Mouse (Mus musculus): Measurements from ENCODE around the gene Kifc5b. TPM values are rescaled to one million over a fixed set of nuclear protein-coding genes. Genes with fewer than 3 reads are reported as not detected.
A peak's percentile ranks its signal among the peaks of the same experiment; 100 is the strongest.

Kifc5b gene
- polyA plus RNA-seq, 1 experiment: 26.0 TPM

- Histone ChIP-seq H3K36me3 (ENCODE audit: control insufficient read depth, insufficient read depth, low read length) (no peaks in the 10 kb centered on the region), H3K4me1 (replicated peaks; ENCODE audit: control insufficient read depth, insufficient read depth, low read length) (peaks cover 30% of the 10 kb centered on the region), H3K27ac (ENCODE audit: control insufficient read depth, insufficient read depth, low read length) (no peak overlapping the region), H3K27me3 (ENCODE audit: control insufficient read depth, insufficient read depth, low read length) (peaks cover 4% of the 10 kb centered on the region; the same call in 1 of the 2 replicates), H3K4me3 (ENCODE audit: control insufficient read depth, insufficient read depth, low read length) (no peak overlapping the region)
- TF ChIP-seq POLR2A (IDR thresholded peaks at IDR 0.05; ENCODE audit: control insufficient read depth, extremely low read depth, insufficient read depth, low read length, poor library complexity) (no peak), CTCF (IDR thresholded peaks at IDR 0.05; ENCODE audit: borderline replicate concordance, control insufficient read depth, extremely low read depth, insufficient read depth, low read length, poor library complexity) (no peak)
- 68% methylated on average over 4 of the region's 4 CpGs for WGBS
- no peak for DNase-seq
Measured at GRCm38 (mm10) chr17:26941841-26942570, 25.1 kb downstream of the Kifc5b start.

DNA sequence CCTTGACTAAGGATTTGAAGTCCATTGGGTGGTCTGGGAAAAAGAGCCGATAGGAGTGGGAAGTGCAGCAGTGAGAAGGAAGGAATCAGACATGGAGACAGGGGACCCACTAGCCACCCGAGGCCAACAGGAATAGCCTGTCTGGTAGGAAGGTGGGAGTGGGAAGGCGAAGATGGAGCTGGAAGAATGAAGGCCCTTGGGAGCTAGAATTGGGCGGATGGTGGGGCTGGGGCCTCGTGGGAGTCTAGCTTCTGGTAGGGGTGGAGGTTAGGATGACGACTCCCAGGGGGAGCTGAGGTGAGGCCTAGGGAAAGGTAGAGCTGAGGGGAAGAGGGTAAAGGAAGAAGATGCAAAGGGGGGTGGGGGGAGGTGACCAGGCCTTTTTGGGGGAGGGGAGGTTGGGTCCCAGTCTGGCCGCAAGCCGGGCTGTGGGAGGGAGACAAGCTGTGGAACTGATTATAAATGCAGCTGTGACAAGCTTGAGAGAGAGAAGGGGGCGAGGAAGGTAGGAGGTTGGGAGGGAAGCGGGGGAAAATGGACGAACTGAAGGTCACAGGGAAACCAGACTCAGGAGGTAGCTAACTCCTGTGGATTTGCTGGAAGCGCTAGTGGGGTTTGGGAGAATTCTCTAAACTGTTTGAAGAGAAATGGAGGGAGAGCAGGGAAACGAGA is 29.1 kb downstream of the Kifc5b start:
- TF ChIP-seq POLR2A (IDR thresholded peaks at IDR 0.05; ENCODE audit: control insufficient read depth, extremely low read depth, insufficient read depth, low read length, poor library complexity) (no peak), CTCF (IDR thresholded peaks at IDR 0.05; ENCODE audit: borderline replicate concordance, control insufficient read depth, extremely low read depth, insufficient read depth, low read length, poor library complexity) (no peak)
- 65% methylated on average over 13 of the region's 13 CpGs for WGBS
- Histone ChIP-seq H3K27me3 (ENCODE audit: control insufficient read depth, insufficient read depth, low read length) (peaks cover 10% of the 10 kb centered on the region; the same call in 1 of the 2 replicates), H3K36me3 (ENCODE audit: control insufficient read depth, insufficient read depth, low read length) (no peaks in the 10 kb centered on the region), H3K4me3 (ENCODE audit: control insufficient read depth, insufficient read depth, low read length) (peak overlapping the region; percentile 28), H3K27ac (ENCODE audit: control insufficient read depth, insufficient read depth, low read length) (no peak overlapping the region), H3K4me1 (replicated peaks; ENCODE audit: control insufficient read depth, insufficient read depth, low read length) (peaks cover 19% of the 10 kb centered on the region)
- DNase-seq: no peak

GRCm38 (mm10) chr17:26946567-26946966 is 29.7 kb downstream of the Kifc5b start:
- Histone ChIP-seq H3K27ac (ENCODE audit: control insufficient read depth, insufficient read depth, low read length) (no peak overlapping the region), H3K4me1 (replicated peaks; ENCODE audit: control insufficient read depth, insufficient read depth, low read length) (peaks cover 20% of the 10 kb centered on the region), H3K36me3 (ENCODE audit: control insufficient read depth, insufficient read depth, low read length) (no peaks in the 10 kb centered on the region), H3K27me3 (ENCODE audit: control insufficient read depth, insufficient read depth, low read length) (peaks cover 10% of the 10 kb centered on the region; the same call in 1 of the 2 replicates), H3K4me3 (ENCODE audit: control insufficient read depth, insufficient read depth, low read length) (peak overlapping the region; percentile 28)
- 3% methylated on average over 37 of the region's 37 CpGs for WGBS
- no peak for DNase-seq
- TF ChIP-seq CTCF (IDR thresholded peaks at IDR 0.05; ENCODE audit: borderline replicate concordance, control insufficient read depth, extremely low read depth, insufficient read depth, low read length, poor library complexity) (no peak), POLR2A (IDR thresholded peaks at IDR 0.05; ENCODE audit: control insufficient read depth, extremely low read depth, insufficient read depth, low read length, poor library complexity) (no peak)

- TF ChIP-seq POLR2A (IDR thresholded peaks at IDR 0.05; ENCODE audit: control insufficient read depth, extremely low read depth, insufficient read depth, low read length, poor library complexity) (no peak), CTCF (IDR thresholded peaks at IDR 0.05; ENCODE audit: borderline replicate concordance, control insufficient read depth, extremely low read depth, insufficient read depth, low read length, poor library complexity) (no peak)
- peaks cover 10% of the 10 kb centered on the region; the same call in 1 of the 2 replicates for H3K27me3 ChIP-seq (ENCODE audit: control insufficient read depth, insufficient read depth, low read length)
- peaks cover 27% of the 10 kb centered on the region for H3K4me1 ChIP-seq (replicated peaks; ENCODE audit: control insufficient read depth, insufficient read depth, low read length)
- no peak overlapping the region for H3K27ac ChIP-seq (ENCODE audit: control insufficient read depth, insufficient read depth, low read length)
- WGBS: 88% methylated on average over 12 of the region's 12 CpGs
- H3K36me3 ChIP-seq (ENCODE audit: control insufficient read depth, insufficient read depth, low read length): no peaks in the 10 kb centered on the region
- DNase-seq: no peak
- H3K4me3 ChIP-seq (ENCODE audit: control insufficient read depth, insufficient read depth, low read length): no peak overlapping the region
Measured at GRCm38 (mm10) chr17:26947231-26948100, 30.6 kb downstream of the Kifc5b start.

- no peak for DNase-seq
- Histone ChIP-seq H3K4me3 (ENCODE audit: control insufficient read depth, insufficient read depth, low read length) (peak overlapping the region; percentile 35), H3K27ac (ENCODE audit: control insufficient read depth, insufficient read depth, low read length) (no peak overlapping the region), H3K27me3 (ENCODE audit: control insufficient read depth, insufficient read depth, low read length) (peaks cover 10% of the 10 kb centered on the region; the same call in 1 of the 2 replicates), H3K36me3 (ENCODE audit: control insufficient read depth, insufficient read depth, low read length) (no peaks in the 10 kb centered on the region), H3K4me1 (replicated peaks; ENCODE audit: control insufficient read depth, insufficient read depth, low read length) (peaks cover 30% of the 10 kb centered on the region)
- no peak for TF ChIP-seq CTCF (IDR thresholded peaks at IDR 0.05; ENCODE audit: borderline replicate concordance, control insufficient read depth, extremely low read depth, insufficient read depth, low read length, poor library complexity)
- TF ChIP-seq POLR2A (IDR thresholded peaks at IDR 0.05; ENCODE audit: control insufficient read depth, extremely low read depth, insufficient read depth, low read length, poor library complexity): no peak
- WGBS: 2% methylated on average over 68 of the region's 87 CpGs
Measured at GRCm38 (mm10) chr17:26948316-26949050, 31.6 kb downstream of the Kifc5b start.
